Mouse (Mus musculus) ES-Bruce4 (cell line): ENCODE results near the gene Setd1b.

ENCODE experiments used
- CTCF ChIP-seq: IDR thresholded peaks from one replicate; pipeline ENCODE4 v1.8.1; 2011; ENCODE audit warnings: low read depth, low read length
- EP300 ChIP-seq: IDR thresholded peaks from 2 replicates; pipeline ENCODE4 v1.6.1; 2011; ENCODE audit warnings: low read depth, low read length; ENCODE audit not compliant: insufficient read depth
- POLR2A ChIP-seq: IDR thresholded peaks from one replicate; pipeline ENCODE4 v1.8.1; 2011; ENCODE audit warnings: low read length; ENCODE audit not compliant: insufficient read depth

DNA sequence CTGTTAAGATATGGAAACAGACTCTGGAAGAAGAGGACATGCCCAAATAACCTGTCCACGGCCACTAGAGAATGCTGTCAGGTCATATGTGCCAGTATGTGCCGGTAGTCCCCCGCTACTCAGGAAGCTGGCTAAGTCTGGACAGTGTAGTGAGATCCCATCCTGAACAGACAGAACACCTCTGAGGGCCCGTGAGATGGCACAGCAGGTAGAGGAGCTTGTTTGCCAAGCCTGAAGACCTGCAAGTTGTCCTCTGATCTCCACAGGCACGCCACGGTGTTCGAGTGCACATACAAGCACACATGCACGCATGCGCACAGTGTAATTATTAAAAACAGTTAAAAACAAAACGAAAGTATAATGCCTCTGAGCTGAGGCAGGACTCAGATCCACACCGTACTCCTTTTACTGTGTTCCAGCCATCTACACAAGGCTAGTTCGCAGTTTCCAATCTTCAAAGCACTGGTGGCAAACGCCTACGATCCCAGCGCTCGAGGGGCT lies 53.6 kb downstream of the Setd1b start:
- TF ChIP-seq POLR2A (no peak), CTCF (no peak), EP300 (no peak)
